Mouse (Mus musculus) testis, adult 2 months (tissue): ENCODE results near the gene Fyttd1.

Experiments used
- CTCF ChIP-seq: fragments of 200-500 bp; IDR thresholded peaks from 2 replicates; pipeline ENCODE4 v1.5.1; 2012; ENCODE audit warnings: low read depth, mild to moderate bottlenecking, inconsistent platforms, low read length, moderate library complexity; ENCODE audit not compliant: control insufficient read depth, insufficient read depth, insufficient replicate concordance
- POLR2A ChIP-seq: fragments of 200-500 bp; IDR thresholded peaks from 2 replicates; pipeline ENCODE4 v1.6.1; 2012; ENCODE audit warnings: low read depth, mild to moderate bottlenecking, inconsistent platforms, low read length, moderate library complexity; ENCODE audit not compliant: control insufficient read depth

GRCm38 (mm10) chr16:32866713-32867112, 10.6 kb upstream of the Fyttd1 start:
- TF ChIP-seq CTCF (no peak), POLR2A (no peak)
